Mouse (Mus musculus) lung, postnatal 0 days (tissue): ENCODE data around the gene Amfr.

Experiments
- CTCF ChIP-seq: IDR thresholded peaks from 2 replicates; pipeline ENCODE4 v1.5.1; 2016; ENCODE audit warnings: antibody characterized with exemption, mild to moderate bottlenecking
- EP300 ChIP-seq: IDR thresholded peaks from 2 replicates; pipeline ENCODE4 v1.6.1; 2016; ENCODE audit warnings: antibody characterized with exemption, mild to moderate bottlenecking, control low read depth

DNA sequence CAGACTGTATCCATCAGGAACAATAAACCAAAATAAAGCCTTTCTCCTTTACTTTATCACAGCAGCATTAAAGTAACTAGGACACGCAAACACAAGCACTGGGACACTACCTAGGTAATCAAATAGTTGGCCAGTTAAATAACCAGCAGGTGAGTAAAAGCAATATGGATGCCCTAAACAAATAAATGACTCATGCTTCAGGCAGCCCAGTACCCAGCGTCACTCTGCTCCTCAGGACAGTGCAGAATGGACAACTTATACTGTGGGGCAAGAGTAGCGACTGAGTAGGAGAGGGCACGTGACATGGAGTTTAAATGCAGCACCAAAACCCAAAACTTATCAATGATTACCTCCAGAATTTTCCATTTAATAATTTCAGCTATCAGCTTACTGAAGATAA, 22.9 kb downstream of the Amfr start:
- TF ChIP-seq CTCF, result no peak
- TF ChIP-seq EP300, result no peak
